Mouse (Mus musculus) MEL (cell line): ENCODE data around the gene Serpinh1.

Source experiments
- CHD1 ChIP-seq: IDR thresholded peaks from 2 replicates; pipeline ENCODE4 v1.6.1; 2012; ENCODE audit warnings: low read depth, mild to moderate bottlenecking, inconsistent platforms, low read length, improper control_type of control experiment
- CTCF ChIP-seq, 3 experiments: IDR thresholded peaks in 2 of 3; conservative IDR thresholded peaks in 1 of 3; 2 replicates each; pipeline ENCODE4 v1.5.1; 2011 to 2012; ENCODE audit warnings: low read length in 3 of 3, low read depth in 2 of 3, mild to moderate bottlenecking in 2 of 3, improper control_type of control experiment in 1 of 3, inconsistent platforms in 1 of 3, mixed read lengths in 1 of 3, moderate library complexity in 1 of 3; ENCODE audit not compliant: control insufficient read depth in 1 of 3, insufficient read depth in 1 of 3, poor library complexity in 1 of 3, severe bottlenecking in 1 of 3
- ELF1 ChIP-seq: IDR thresholded peaks from 2 replicates; pipeline ENCODE4 v1.6.1; 2014; ENCODE audit warnings: low read depth, mild to moderate bottlenecking, inconsistent platforms, low read length, improper control_type of control experiment, moderate library complexity
- HCFC1 ChIP-seq: IDR thresholded peaks from 2 replicates; pipeline ENCODE4 v1.6.1; 2012; ENCODE audit warnings: low read depth, mild to moderate bottlenecking, inconsistent platforms, low read length, improper control_type of control experiment, moderate library complexity
- KAT2A ChIP-seq: conservative IDR thresholded peaks from 2 replicates; pipeline ENCODE4 v1.6.1; 2012; ENCODE audit warnings: low read depth, low read length, improper control_type of control experiment, inconsistent platforms
- NELFE ChIP-seq: IDR thresholded peaks from 2 replicates; pipeline ENCODE4 v1.6.1; 2011; ENCODE audit warnings: low read depth, low read length, improper control_type of control experiment
- TCF12 ChIP-seq: IDR thresholded peaks from 2 replicates; pipeline ENCODE4 v1.6.1; 2014; ENCODE audit warnings: low read depth, mild to moderate bottlenecking, inconsistent platforms, low read length, improper control_type of control experiment, moderate library complexity

- TF ChIP-seq CHD1 = no peak
- no peak for TF ChIP-seq TCF12
- TF ChIP-seq NELFE = no peak
- no peak for TF ChIP-seq CTCF (IDR thresholded peaks at IDR 0.05 in 2 of 3, conservative IDR thresholded peaks at IDR 0.05 in 1 of 3; ENCODE audit: control insufficient read depth in 1 of 3, insufficient read depth in 1 of 3, low read depth in 2 of 3, low read length in 3 of 3, poor library complexity in 1 of 3, severe bottlenecking in 1 of 3)
- TF ChIP-seq HCFC1 = no peak
- no peak for TF ChIP-seq ELF1
- no peak for TF ChIP-seq KAT2A
These were observed 37.5 kb upstream of the Serpinh1 start for GRCm38 (mm10) chr7:99390559-99390958.
